Mouse (Mus musculus) C2C12 (cell line): ENCODE data around the gene Fryl.

Source experiments
- CTCF ChIP-seq: IDR thresholded peaks from one replicate; pipeline ENCODE4 v1.5.1; 2011; ENCODE audit not compliant: control insufficient read depth, insufficient read depth, insufficient read length
- MAX ChIP-seq: IDR thresholded peaks from one replicate; pipeline ENCODE4 v1.6.1; 2011; ENCODE audit warnings: mild to moderate bottlenecking, control low read depth
- USF1 ChIP-seq: IDR thresholded peaks from one replicate; pipeline ENCODE4 v1.6.1; 2011; ENCODE audit warnings: low read depth, mild to moderate bottlenecking, control low read depth, moderate library complexity

GRCm38 (mm10) chr5:73102342-73102989 lies 154.0 kb downstream of the Fryl start:
- no peak for TF ChIP-seq CTCF
- no peak for TF ChIP-seq USF1
- no peak for TF ChIP-seq MAX
